Mouse (Mus musculus): ENCODE measurements around the gene Gm8267. TPM values are rescaled to one million over a fixed set of nuclear protein-coding genes. Genes with fewer than 3 reads are reported as not detected.
"Not testable (repeated sequence)": the region's sequence is repeated elsewhere in the genome, so short reads cannot be mapped to it uniquely, and the experiment has no call there.

The Gm8267 gene
- total RNA-seq (2021): not detected
- long read RNA-seq, experiment 1: 0 reads
- long read RNA-seq, experiment 2: 0 reads

- no peak for DNase-seq
Measured at GRCm38 (mm10) chr14:44750240-44750639, at the start of gene Gm8267. Gene Gm8267, minus strand, starts transcription at chr14:44750340.

GRCm38 (mm10) chr14:44789537-44790382, 39.6 kb upstream of the Gm8267 start:
- DNase-seq: not testable (repeated sequence)

GRCm38 (mm10) chr14:44742789-44743188, 7.4 kb downstream of the Gm8267 start:
- not testable (repeated sequence) for DNase-seq

GRCm38 (mm10) chr14:44730711-44731110, 19.4 kb downstream of the Gm8267 start:
- not testable (repeated sequence) for DNase-seq

- DNase-seq: not testable (repeated sequence)
Measured at GRCm38 (mm10) chr14:44706356-44706755, 43.8 kb downstream of the Gm8267 start, which contains the start of gene Gm8257. Gene Gm8257, minus strand, starts transcription at chr14:44706456.

Other genes with a start within 250 kb of the Gm8267 start
- gene Gm17093, start 232.1 kb downstream of the Gm8267 start, total RNA-seq (2021): not detected
- gene Gm8247, start 167.2 kb downstream of the Gm8267 start, total RNA-seq (2021): not detected
- not detected for gene Gm5624, start 122.4 kb downstream of the Gm8267 start, total RNA-seq (2021)
- not detected for gene Gm8257, start 43.9 kb downstream of the Gm8267 start, total RNA-seq (2021)
- gene Ptgdr, start 109.0 kb upstream of the Gm8267 start, total RNA-seq (2021): not detected
- gene Ptger2, start 237.9 kb upstream of the Gm8267 start, total RNA-seq (2021): under 1 TPM; 0.15 to 0.19 TPM

Measured in gastrocnemius, postnatal 25 days (tissue).